Mouse (Mus musculus): ENCODE measurements around the gene Kalrn.

Gene Kalrn

GRCm38 (mm10) chr16:34573151-34573802, at the start of gene Kalrn:
Kalrn (minus strand) TSS chr16:34573532.
- in situ Hi-C loops (cut with MboI; ENCODE audit: low pct_unique_long_range_greater_than_20kb in 1 of 2, low sequenced_read_pairs in 2 of 2, unreplicated experiment in 1 of 2), result loop anchor here in 1 of 2 experiments (5.0 kb wide), 1 partner anchor 969 kb away; the partner anchor contains the start of gene Sema5b

GRCm38 (mm10) chr16:34614021-34614420, 40.7 kb upstream of the Kalrn start:
- in situ Hi-C loops (cut with MboI; ENCODE audit: low pct_unique_long_range_greater_than_20kb in 1 of 2, low sequenced_read_pairs in 2 of 2, unreplicated experiment in 1 of 2), result no loop called here

GRCm38 (mm10) chr16:34610137-34610536, 36.8 kb upstream of the Kalrn start:
- in situ Hi-C loops (cut with MboI; ENCODE audit: low pct_unique_long_range_greater_than_20kb in 1 of 2, low sequenced_read_pairs in 2 of 2, unreplicated experiment in 1 of 2), result no loop called here

GRCm38 (mm10) chr16:34605679-34606078, 32.3 kb upstream of the Kalrn start:
- in situ Hi-C loops (cut with MboI; ENCODE audit: low pct_unique_long_range_greater_than_20kb in 1 of 2, low sequenced_read_pairs in 2 of 2, unreplicated experiment in 1 of 2), result no loop called here

- in situ Hi-C loops (cut with MboI; ENCODE audit: low pct_unique_long_range_greater_than_20kb in 1 of 2, low sequenced_read_pairs in 2 of 2, unreplicated experiment in 1 of 2), result no loop called here
Measured at GRCm38 (mm10) chr16:34603854-34604253, 30.5 kb upstream of the Kalrn start.

GRCm38 (mm10) chr16:34603076-34603475, 29.7 kb upstream of the Kalrn start:
- in situ Hi-C loops (cut with MboI; ENCODE audit: low pct_unique_long_range_greater_than_20kb in 1 of 2, low sequenced_read_pairs in 2 of 2, unreplicated experiment in 1 of 2), result no loop called here

GRCm38 (mm10) chr16:34601954-34602353, 28.6 kb upstream of the Kalrn start:
- in situ Hi-C loops (cut with MboI; ENCODE audit: low pct_unique_long_range_greater_than_20kb in 1 of 2, low sequenced_read_pairs in 2 of 2, unreplicated experiment in 1 of 2), result no loop called here

GRCm38 (mm10) chr16:34595294-34595693, 22.0 kb upstream of the Kalrn start:
- in situ Hi-C loops (cut with MboI; ENCODE audit: low pct_unique_long_range_greater_than_20kb in 1 of 2, low sequenced_read_pairs in 2 of 2, unreplicated experiment in 1 of 2), result no loop called here

- in situ Hi-C loops (cut with MboI; ENCODE audit: low pct_unique_long_range_greater_than_20kb in 1 of 2, low sequenced_read_pairs in 2 of 2, unreplicated experiment in 1 of 2), result no loop called here
Measured at GRCm38 (mm10) chr16:34594597-34595262, 21.4 kb upstream of the Kalrn start.

GRCm38 (mm10) chr16:34592696-34593095, 19.4 kb upstream of the Kalrn start:
- in situ Hi-C loops (cut with MboI; ENCODE audit: low pct_unique_long_range_greater_than_20kb in 1 of 2, low sequenced_read_pairs in 2 of 2, unreplicated experiment in 1 of 2), result no loop called here

- in situ Hi-C loops (cut with MboI; ENCODE audit: low pct_unique_long_range_greater_than_20kb in 1 of 2, low sequenced_read_pairs in 2 of 2, unreplicated experiment in 1 of 2), result no loop called here
Measured at GRCm38 (mm10) chr16:34591934-34592333, 18.6 kb upstream of the Kalrn start.

GRCm38 (mm10) chr16:34579671-34580326, 6.5 kb upstream of the Kalrn start:
- in situ Hi-C loops (cut with MboI; ENCODE audit: low pct_unique_long_range_greater_than_20kb in 1 of 2, low sequenced_read_pairs in 2 of 2, unreplicated experiment in 1 of 2), result no loop called here

GRCm38 (mm10) chr16:34573856-34574491, 642 bp upstream of the Kalrn start:
- in situ Hi-C loops (cut with MboI; ENCODE audit: low pct_unique_long_range_greater_than_20kb in 1 of 2, low sequenced_read_pairs in 2 of 2, unreplicated experiment in 1 of 2), result loop anchor here in 1 of 2 experiments (5.0 kb wide), 1 partner anchor 968 kb away; the partner anchor contains the start of gene Sema5b

GRCm38 (mm10) chr16:34572406-34573150, 754 bp downstream of the Kalrn start:
- in situ Hi-C loops (cut with MboI; ENCODE audit: low pct_unique_long_range_greater_than_20kb in 1 of 2, low sequenced_read_pairs in 2 of 2, unreplicated experiment in 1 of 2), result loop anchor here in 1 of 2 experiments (5.0 kb wide), 1 partner anchor 970 kb away; the partner anchor contains the start of gene Sema5b

- in situ Hi-C loops (cut with MboI; ENCODE audit: low pct_unique_long_range_greater_than_20kb in 1 of 2, low sequenced_read_pairs in 2 of 2, unreplicated experiment in 1 of 2), result loop anchor here in 1 of 2 experiments (5.0 kb wide), 1 partner anchor 970 kb away; the partner anchor contains the start of gene Sema5b
Measured at GRCm38 (mm10) chr16:34571931-34572405, 1.4 kb downstream of the Kalrn start.

- in situ Hi-C loops (cut with MboI; ENCODE audit: low pct_unique_long_range_greater_than_20kb in 1 of 2, low sequenced_read_pairs in 2 of 2, unreplicated experiment in 1 of 2), result loop anchor here in 1 of 2 experiments (5.0 kb wide), 1 partner anchor 972 kb away; the partner anchor contains the start of gene Sema5b
Measured at GRCm38 (mm10) chr16:34569897-34570296, 3.4 kb downstream of the Kalrn start.

GRCm38 (mm10) chr16:34568831-34569230, 4.5 kb downstream of the Kalrn start:
- in situ Hi-C loops (cut with MboI; ENCODE audit: low pct_unique_long_range_greater_than_20kb in 1 of 2, low sequenced_read_pairs in 2 of 2, unreplicated experiment in 1 of 2), result no loop called here

Data from mouse embryonic stem cell (cell line).